Mouse (Mus musculus) regulatory T cell (primary cell): ENCODE results near the gene Nelfe.

Source experiments
- in situ Hi-C: fragments of 300-600 bp; cut with MboI, MseI; formaldehyde crosslinking; loops from one replicate; pipeline ENCODE4 v1.15.1; 2025; ENCODE audit warnings: high pct_unique_total_duplicates

Nelfe gene

DNA sequence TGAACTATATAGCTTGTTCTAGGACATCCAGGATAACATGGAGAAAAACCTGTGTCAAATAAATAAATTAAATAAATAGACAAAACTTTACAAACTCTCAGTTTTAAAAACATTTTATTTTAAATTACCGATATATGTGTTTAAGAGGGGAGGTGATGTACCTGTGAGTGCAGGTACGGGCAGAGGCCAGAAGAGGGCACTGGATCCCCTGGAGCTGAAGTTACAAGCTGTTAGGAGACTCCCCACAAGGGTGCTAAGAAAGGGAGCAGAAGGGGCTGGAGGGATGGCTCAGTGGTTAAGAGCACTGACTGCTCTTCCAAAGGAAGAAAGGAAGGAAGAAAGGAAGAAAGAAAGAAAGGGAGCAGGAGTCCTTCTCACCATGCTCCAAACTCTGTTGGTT lies 41.2 kb downstream of the Nelfe start:
- in situ Hi-C loops = no loop called here

DNA sequence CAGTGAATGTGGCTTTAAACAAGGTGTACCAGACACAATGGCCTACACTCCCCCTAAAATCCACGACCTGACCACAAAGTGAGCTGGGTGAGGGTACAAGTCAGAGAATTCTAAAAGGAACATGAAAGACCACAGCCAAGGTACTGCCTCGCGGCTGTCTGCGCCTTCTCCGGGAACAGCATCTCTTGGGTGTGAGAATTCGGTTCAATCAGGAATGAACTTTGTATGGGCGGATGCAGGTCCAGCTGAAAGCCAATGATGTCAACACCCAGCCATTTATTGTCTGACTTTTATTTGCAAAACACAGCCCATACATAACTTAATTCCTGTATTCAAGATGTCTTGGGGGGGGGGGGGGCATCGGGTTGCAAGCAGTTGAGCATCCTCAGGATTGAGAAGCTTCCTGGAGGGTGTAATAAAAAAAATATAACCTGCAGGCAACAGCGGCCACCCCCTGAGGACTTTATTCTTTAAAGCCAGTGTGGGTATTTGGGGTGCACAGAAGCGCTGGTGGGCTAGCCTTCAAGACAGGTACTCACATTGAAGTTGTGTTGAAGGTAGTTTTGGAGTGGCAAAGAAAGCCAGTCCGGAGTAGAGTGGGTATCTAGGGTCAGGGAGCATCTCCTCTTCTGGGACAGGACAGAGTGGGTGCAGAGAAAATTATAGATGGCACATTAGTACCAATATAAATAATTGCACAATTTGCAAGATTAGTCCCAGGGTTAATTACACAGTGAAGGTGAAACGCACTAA lies 43.1 kb downstream of the Nelfe start:
- in situ Hi-C loops = no loop called here

DNA sequence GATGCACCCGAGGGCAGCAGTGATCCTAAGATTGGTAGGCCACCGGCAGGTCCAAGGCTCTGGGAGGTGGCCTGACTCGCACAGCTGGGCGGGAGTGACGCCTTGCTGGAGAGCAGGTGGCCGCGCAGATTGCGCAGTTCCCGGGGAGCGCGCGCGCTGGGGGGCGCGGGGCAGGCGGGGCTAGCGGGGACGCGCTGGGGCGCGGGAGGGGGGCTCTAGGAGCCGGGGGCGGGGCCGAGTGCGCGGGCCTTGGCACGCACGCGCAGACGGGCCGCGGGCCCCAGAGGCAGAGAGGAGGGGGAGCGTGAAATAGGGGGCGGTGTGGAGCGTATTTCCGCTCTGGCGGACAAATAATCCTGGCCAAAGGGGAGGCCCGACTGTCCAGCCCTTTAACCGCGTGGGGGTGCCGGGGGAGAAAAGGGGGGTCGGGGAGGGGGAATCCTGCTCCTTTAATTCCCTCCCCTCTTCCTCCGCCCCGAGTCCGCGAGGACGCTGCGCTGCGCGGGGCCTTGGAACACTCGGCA lies 43.9 kb downstream of the Nelfe start:
- in situ Hi-C loops = no loop called here

DNA sequence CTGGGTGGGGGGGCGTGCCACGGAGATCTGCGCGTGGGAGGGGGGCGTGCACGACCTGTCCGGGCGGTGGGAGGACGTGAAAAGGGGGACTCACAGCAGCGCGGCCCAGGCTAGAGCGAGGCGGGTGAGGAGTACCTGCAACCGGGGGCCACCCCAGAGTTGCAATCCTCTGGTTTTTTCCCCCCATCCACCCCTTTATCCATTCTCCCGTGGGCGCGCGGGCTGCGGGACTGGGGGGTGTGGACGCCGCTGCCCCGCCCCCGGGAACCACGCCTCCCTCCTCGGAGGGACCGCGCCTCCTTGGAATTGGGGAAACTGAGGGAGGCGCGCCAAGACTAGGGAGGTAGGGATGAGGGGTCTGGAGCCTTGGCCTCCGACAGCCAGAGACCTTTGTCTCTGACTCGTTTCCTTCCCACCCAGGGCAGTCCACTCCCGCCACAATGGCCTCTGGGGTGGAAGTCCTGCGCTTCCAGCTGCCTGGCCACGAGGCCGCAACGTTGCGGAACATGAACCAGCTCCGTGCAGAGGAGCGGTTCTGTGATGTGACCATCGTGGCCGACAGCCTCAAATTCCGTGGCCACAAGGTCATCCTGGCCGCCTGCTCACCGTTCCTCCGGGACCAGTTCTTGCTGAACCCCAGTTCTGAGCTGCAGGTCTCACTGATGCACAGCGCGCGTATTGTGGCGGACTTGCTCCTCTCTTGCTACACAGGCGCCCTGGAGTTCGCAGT lies 44.8 kb downstream of the Nelfe start:
- in situ Hi-C loops = no loop called here

DNA sequence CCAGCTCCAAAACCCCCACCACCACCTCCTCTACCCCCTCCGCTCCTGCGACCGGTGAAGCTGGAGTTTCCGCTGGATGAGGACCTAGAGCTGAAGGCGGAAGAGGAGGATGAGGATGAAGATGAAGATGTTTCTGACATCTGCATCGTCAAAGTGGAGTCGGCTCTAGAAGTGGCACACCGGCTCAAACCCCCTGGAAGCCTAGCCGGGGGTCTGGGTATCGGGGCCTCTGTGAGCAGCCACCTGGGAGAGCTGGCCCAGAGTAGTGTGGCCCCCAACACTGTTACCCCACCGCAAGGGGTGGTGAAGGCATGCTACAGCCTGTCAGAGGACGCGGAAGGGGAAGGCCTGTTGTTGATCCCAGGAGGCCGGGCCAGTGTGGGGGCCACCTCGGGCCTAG lies 45.5 kb downstream of the Nelfe start:
- in situ Hi-C loops = no loop called here

DNA sequence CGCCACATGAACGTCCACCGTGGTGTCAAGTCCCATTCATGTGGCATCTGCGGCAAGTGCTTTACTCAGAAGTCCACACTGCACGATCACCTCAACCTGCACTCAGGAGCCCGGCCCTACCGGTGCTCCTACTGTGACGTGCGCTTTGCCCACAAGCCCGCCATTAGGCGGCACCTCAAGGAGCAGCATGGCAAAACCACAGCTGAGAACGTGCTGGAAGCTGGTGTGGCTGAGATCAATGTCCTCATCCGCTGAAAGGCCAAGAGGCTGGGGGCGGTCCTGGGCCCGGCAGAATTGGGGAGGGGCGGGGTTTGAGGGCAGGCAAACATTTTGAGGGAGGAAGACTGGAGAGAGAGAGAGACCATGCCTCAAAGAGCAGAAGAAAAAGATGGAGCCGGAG lies 46.2 kb downstream of the Nelfe start:
- in situ Hi-C loops = no loop called here

DNA sequence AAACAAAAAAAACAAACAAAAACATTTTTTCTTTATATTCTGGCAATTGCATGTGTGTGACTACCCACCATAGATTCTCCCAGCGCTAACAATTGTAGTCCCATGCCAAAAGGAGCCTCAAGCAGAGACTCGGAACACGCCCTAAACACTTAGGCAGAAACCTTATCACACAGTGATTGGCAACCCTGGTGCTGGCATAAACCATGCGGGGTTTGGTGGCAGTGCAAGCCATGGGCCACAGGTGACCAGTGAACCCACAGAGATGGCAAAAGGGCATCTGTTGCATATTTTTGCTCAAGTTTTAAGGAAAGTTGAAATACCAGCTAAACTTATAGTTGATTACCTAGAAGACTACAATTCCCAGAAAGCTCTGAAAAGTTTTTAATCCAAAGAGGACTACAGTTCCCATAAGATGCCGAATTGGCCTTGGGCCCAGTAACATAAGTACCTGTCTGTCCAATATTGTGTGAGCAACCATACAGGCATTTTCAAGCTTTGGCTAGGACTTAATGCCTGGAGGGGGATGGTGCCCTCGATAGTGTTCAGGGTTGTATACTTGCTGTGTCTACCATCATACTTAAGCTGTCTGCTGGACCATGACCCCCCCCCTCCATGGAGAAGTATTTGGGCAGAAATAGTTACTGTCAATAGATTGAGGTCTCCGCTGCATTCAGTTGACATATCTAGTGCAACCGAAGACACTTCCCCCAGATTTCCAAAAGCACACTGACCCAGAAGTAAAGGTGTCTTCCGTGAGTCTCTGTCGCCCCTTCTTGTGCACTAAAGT lies 47.4 kb downstream of the Nelfe start:
- in situ Hi-C loops = no loop called here

DNA sequence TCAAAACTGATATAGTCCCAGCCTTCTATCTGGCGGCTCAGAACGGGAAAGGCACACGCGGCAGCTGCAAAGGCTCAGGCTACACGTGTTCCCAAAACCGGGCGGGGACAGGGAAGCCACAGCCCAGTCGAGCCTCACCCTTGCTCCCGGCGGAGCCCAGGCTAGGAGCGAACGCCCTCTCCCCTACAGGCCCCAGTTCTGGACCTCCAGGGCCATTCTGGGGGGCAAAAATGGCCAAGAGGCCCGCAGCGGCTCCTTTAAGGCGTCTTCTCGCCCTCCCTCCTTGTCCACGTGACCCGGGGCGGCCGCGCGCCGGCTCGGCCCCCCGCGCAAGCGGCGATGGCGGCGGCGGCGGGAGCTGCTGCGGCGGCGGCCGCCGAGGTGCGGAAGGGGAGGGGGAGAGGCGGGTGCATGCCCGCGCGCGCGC lies 48.0 kb downstream of the Nelfe start, which contains the start of the genes C2 and Ehmt2:
Gene C2, minus strand, starts transcription at position 106 of the 427 bp plus-strand sequence.
Gene Ehmt2, plus strand, starts transcription at position 310 of the 427 bp plus-strand sequence.
- in situ Hi-C loops = no loop called here

DNA sequence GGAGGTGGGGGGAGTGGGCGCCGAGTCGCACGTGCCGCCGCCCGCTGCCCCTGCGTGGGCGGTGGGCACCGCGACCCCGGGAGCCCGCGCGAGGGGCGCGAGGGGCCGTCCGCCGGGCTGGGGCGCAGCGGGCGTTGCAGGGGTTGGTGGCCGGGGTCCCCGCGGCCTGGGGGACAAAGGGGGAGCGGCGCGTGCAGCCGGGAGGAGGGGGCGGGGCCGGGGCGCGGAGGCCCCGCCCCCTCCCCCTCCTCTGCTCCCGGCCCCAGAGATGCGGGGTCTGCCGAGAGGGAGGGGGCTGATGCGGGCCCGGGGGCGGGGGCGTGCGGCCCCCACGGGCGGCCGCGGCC lies 48.5 kb downstream of the Nelfe start:
- in situ Hi-C loops = no loop called here

DNA sequence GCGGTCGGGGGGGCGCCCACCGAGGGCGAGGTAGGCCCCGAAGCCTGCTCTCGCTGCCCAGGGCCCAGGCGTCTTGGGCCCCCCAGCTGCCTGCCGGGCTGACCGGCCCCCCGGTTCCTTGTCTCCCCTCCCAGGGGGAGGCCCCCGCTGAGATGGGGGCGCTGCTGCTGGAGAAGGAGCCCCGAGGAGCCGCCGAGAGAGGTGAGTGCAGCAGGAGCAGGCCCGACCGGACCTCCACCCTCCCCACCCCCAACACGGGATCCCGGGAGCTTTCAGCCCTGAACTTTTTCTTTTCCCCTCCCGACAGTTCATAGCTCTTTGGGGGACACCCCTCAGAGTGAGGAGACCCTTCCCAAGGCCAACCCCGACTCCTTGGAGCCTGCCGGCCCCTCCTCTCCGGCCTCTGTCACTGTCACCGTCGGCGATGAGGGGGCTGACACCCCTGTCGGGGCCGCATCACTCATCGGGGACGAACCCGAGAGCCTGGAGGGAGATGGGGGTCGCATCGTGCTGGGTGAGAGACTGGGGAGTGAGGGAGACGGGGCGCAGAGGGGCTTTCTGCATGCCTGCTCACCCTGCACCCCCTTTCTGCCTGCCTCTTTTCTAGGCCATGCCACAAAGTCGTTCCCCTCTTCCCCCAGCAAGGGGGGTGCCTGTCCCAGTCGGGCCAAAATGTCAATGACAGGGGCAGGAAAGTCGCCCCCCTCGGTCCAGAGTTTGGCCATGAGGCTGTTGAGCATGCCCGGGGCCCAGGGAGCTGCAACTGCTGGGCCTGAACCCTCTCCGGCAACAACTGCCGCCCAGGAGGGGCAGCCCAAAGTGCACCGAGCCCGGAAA lies 49.1 kb downstream of the Nelfe start:
- in situ Hi-C loops = no loop called here

DNA sequence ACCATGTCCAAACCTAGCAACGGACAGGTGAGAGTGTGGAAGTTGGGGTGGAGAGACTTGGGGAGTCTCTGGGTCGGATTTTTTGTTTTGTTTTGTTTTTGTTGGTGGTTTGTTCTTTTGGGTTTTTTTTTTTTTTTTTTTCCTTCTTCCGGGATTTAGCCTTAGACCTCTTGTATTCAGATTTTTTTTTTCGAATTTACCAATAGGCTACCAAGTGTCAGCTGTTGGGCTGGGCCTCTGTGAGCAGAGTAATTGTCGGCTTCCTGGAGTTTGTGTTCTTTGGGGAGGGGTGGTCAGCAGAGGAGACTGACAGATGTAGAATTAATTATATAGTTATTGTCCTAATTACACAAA lies 49.7 kb downstream of the Nelfe start:
- in situ Hi-C loops = loop anchor here (10.0 kb wide), 1 partner anchor 965 kb away; no protein-coding TSS in a partner anchor

DNA sequence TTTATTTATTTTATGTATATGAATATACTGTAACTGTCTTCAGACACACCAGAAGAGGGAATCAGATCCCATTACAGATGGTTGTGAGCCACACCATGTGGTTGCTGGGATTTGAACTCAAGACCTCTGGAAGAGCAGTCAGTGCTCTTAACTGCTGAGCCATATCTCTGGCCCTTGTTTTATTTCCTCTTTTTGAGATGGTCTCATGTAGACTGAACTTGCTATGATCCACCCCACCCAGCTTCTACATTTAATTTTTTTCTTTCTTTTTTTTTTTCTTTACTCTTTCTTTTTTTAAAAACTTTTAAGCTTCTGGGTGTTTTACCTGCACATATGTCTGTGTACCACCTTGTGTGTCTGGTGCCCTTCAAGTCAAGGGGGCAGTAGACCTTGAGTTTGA lies 50.6 kb downstream of the Nelfe start:
- in situ Hi-C loops = loop anchor here (10.0 kb wide), 1 partner anchor 966 kb away; no protein-coding TSS in a partner anchor

DNA sequence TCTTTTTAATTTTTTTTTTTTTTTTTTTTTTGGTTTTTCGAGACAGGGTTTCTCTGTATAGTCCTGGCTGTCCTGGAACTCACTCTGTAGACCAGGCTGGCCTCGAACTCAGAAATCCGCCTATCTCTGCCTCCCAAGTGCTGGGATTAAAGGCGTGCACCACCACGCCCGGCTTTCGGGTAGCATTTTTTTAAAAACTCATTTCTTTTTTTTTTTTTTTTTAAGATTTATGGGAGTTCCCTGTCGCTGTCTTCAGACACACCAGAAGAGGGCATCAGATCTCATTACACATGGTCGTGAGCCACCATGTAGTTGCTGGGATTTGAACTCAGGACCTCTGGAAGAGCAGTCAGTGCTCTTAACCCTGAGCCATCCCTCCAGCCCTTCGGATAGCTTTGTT lies 51.8 kb downstream of the Nelfe start:
- in situ Hi-C loops = loop anchor here (10.0 kb wide), 1 partner anchor 967 kb away; no protein-coding TSS in a partner anchor

DNA sequence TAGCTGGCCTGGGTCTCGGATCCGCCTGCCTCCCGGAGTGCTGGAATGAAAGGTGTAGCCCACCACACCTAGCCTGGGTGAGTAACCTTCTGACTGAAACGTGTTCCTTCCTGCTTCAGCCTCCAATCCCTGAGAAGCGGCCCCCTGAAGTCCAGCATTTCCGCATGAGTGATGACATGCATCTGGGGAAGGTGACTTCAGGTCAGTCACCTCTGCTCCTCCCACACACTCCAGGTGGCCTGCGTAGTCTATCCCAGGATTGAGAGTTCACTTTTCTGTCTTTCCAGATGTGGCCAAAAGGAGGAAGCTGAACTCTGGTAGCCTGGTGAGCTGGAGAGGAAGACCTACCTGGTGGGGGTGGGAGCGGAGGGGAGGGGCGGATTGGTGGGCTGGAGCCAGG lies 52.7 kb downstream of the Nelfe start:
- in situ Hi-C loops = loop anchor here (10.0 kb wide), 1 partner anchor 968 kb away; no protein-coding TSS in a partner anchor
